Mouse (Mus musculus) forebrain, embryonic 12.5 days (tissue): ENCODE measurements around the gene Lmln. TPM values are rescaled to one million over a fixed set of nuclear protein-coding genes. Genes with fewer than 3 reads are reported as not detected.
"Not testable (repeated sequence)": the region's sequence is repeated elsewhere in the genome, so short reads cannot be mapped to it uniquely, and the experiment has no call there.

ENCODE experiments used
- ATAC-seq: fragments of 200-750 bp; cut with Nextera tagmentation; 2 replicates; pipeline ENCODE4 v1.8.0; 2017; ENCODE audit warnings: moderate TSS enrichment; ENCODE audit not compliant: low FRiP score
- H3K27ac ChIP-seq: fragments of 300-500 bp; sonication (generic); 2 replicates; pipeline ENCODE4 v1.5.1; 2016; ENCODE audit warnings: mild to moderate bottlenecking
- H3K27me3 ChIP-seq: fragments of 300-500 bp; sonication (generic); 2 replicates; pipeline ENCODE4 v1.6.1; 2016; ENCODE audit warnings: mild to moderate bottlenecking
- H3K36me3 ChIP-seq: fragments of 300-500 bp; sonication (generic); replicated peaks from 2 replicates; pipeline ENCODE4 v1.6.1; 2016; ENCODE audit warnings: mild to moderate bottlenecking
- H3K4me1 ChIP-seq: fragments of 300-500 bp; sonication (generic); 2 replicates; pipeline ENCODE4 v1.6.1; 2016
- H3K4me2 ChIP-seq: fragments of 300-500 bp; sonication (generic); 2 replicates; pipeline ENCODE4 v1.6.1; 2016; ENCODE audit warnings: mild to moderate bottlenecking, moderate library complexity
- H3K4me3 ChIP-seq: fragments of 300-500 bp; sonication (generic); replicated peaks from 2 replicates; pipeline ENCODE4 v1.5.1; 2016; ENCODE audit warnings: mild to moderate bottlenecking
- H3K9ac ChIP-seq: fragments of 300-500 bp; sonication (generic); 2 replicates; pipeline ENCODE4 v1.6.1; 2016; ENCODE audit warnings: mild to moderate bottlenecking
- H3K9me3 ChIP-seq: fragments of 300-500 bp; sonication (generic); 2 replicates; pipeline ENCODE4 v1.6.1; 2016
- WGBS: fragments of 180-500 bp; shearing (Covaris S2); methylation state at CpG from one replicate; pipeline ENCODE4 v1.1.7; 2016; 5-methylcytosine and 5-hydroxymethylcytosine counted together
- polyA plus RNA-seq: library from polyadenylated mRNA; unstranded; fragments of >200 nt; fragmentation: Nextera tagmentation; extraction: Ambion mirVana; gene quantifications from 2 replicates; pipeline ENCODE4 v1.2.1, GENCODE M21; 2016

Gene Lmln
- polyA plus RNA-seq, 1 experiment from 2014 or later = 4.4 TPM

GRCm38 (mm10) chr16:33150875-33151274 is 88.6 kb downstream of the Lmln start:
- H3K4me3 ChIP-seq, H3K27ac ChIP-seq, H3K4me2 ChIP-seq, H3K4me1 ChIP-seq, H3K9me3 ChIP-seq, H3K27me3 ChIP-seq, H3K9ac ChIP-seq, ATAC-seq, H3K36me3 ChIP-seq: not testable (repeated sequence)
- WGBS = 84% methylated on average over 9 of the region's 9 CpGs

- ATAC-seq = no peak
Observed at GRCm38 (mm10) chr16:33151558-33151957, 89.2 kb downstream of the Lmln start.

GRCm38 (mm10) chr16:33154992-33155391 is 92.7 kb downstream of the Lmln start:
- Histone ChIP-seq H3K27ac (no peak overlapping the region), H3K36me3 (no peaks in the 10 kb centered on the region), H3K9ac (no peak overlapping the region), H3K27me3 (no peaks in the 10 kb centered on the region), H3K9me3 (no peaks in the 10 kb centered on the region), H3K4me2 (no peak overlapping the region), H3K4me3 (no peak overlapping the region), H3K4me1 (no peaks in the 10 kb centered on the region)
- ATAC-seq = no peak
- 57% methylated on average over 4 of the region's 4 CpGs for WGBS

More at GRCm38 (mm10) chr16:33151558-33151957, 89.2 kb downstream of the Lmln start:
- Histone ChIP-seq H3K9me3 (no peaks in the 10 kb centered on the region), H3K27me3 (no peaks in the 10 kb centered on the region), H3K36me3 (no peaks in the 10 kb centered on the region), H3K9ac (no peak overlapping the region), H3K4me3 (no peak overlapping the region), H3K27ac (no peak overlapping the region), H3K4me2 (no peak overlapping the region), H3K4me1 (no peaks in the 10 kb centered on the region)
- WGBS = 80% methylated on average over 8 of the region's 8 CpGs

- Histone ChIP-seq H3K4me3 (no peak overlapping the region), H3K4me2 (no peak overlapping the region), H3K27ac (no peak overlapping the region), H3K9ac (no peak overlapping the region), H3K9me3 (no peaks in the 10 kb centered on the region), H3K27me3 (no peaks in the 10 kb centered on the region), H3K36me3 (no peaks in the 10 kb centered on the region), H3K4me1 (no peaks in the 10 kb centered on the region)
- ATAC-seq = no peak
- 85% methylated on average over 11 of the region's 11 CpGs for WGBS
Observed at GRCm38 (mm10) chr16:33158006-33158405, 95.7 kb downstream of the Lmln start.

GRCm38 (mm10) chr16:33158590-33159071 is 96.3 kb downstream of the Lmln start:
- H3K4me1 ChIP-seq = no peaks in the 10 kb centered on the region
- no peaks in the 10 kb centered on the region for H3K27me3 ChIP-seq
- no peaks in the 10 kb centered on the region for H3K36me3 ChIP-seq
- 92% methylated on average over 14 of the region's 14 CpGs for WGBS
- H3K9ac ChIP-seq = no peak overlapping the region
- no peak overlapping the region for H3K4me3 ChIP-seq
- H3K9me3 ChIP-seq = no peaks in the 10 kb centered on the region
- ATAC-seq = no peak
- no peak overlapping the region for H3K4me2 ChIP-seq
- no peak overlapping the region for H3K27ac ChIP-seq

- Histone ChIP-seq H3K9me3 (no peaks in the 10 kb centered on the region), H3K36me3 (no peaks in the 10 kb centered on the region), H3K27me3 (no peaks in the 10 kb centered on the region), H3K4me1 (no peaks in the 10 kb centered on the region), H3K4me2 (no peak overlapping the region), H3K9ac (no peak overlapping the region), H3K27ac (no peak overlapping the region), H3K4me3 (no peak overlapping the region)
- no peak for ATAC-seq
- WGBS = 100% methylated on average over 2 of the region's 2 CpGs
Observed at GRCm38 (mm10) chr16:33159363-33159762, 97.0 kb downstream of the Lmln start.

- H3K9me3 ChIP-seq = no peaks in the 10 kb centered on the region
- H3K36me3 ChIP-seq = no peaks in the 10 kb centered on the region
- H3K4me2 ChIP-seq = no peak overlapping the region
- H3K27me3 ChIP-seq = no peaks in the 10 kb centered on the region
- no peaks in the 10 kb centered on the region for H3K4me1 ChIP-seq
- H3K27ac ChIP-seq = no peak overlapping the region
- no peak for ATAC-seq
- no peak overlapping the region for H3K9ac ChIP-seq
- WGBS = 84% methylated on average over 13 of the region's 13 CpGs
- no peak overlapping the region for H3K4me3 ChIP-seq
Observed at GRCm38 (mm10) chr16:33163330-33164090, 101.2 kb downstream of the Lmln start.

GRCm38 (mm10) chr16:33166284-33166683 is 104.0 kb downstream of the Lmln start:
- H3K36me3 ChIP-seq, H3K4me3 ChIP-seq, H3K4me1 ChIP-seq, H3K4me2 ChIP-seq, H3K27me3 ChIP-seq, H3K9me3 ChIP-seq, H3K9ac ChIP-seq, ATAC-seq, H3K27ac ChIP-seq: not testable (repeated sequence)
- WGBS = 60% methylated on average over 6 of the region's 6 CpGs

- Histone ChIP-seq H3K9me3 (no peaks in the 10 kb centered on the region), H3K27me3 (no peaks in the 10 kb centered on the region), H3K9ac (no peak overlapping the region), H3K4me2 (no peak overlapping the region), H3K27ac (no peak overlapping the region), H3K36me3 (no peaks in the 10 kb centered on the region), H3K4me1 (peaks cover 3% of the 10 kb centered on the region; the same call in 1 of the 2 replicates), H3K4me3 (no peak overlapping the region)
- WGBS = 42% methylated on average over 5 of the region's 5 CpGs
- ATAC-seq = no peak
Observed at GRCm38 (mm10) chr16:33167537-33167936, 105.2 kb downstream of the Lmln start.

GRCm38 (mm10) chr16:33169471-33170034 is 107.2 kb downstream of the Lmln start:
- Histone ChIP-seq H3K4me2 (no peak overlapping the region), H3K36me3 (no peaks in the 10 kb centered on the region), H3K9ac (no peak overlapping the region), H3K9me3 (no peaks in the 10 kb centered on the region), H3K4me3 (no peak overlapping the region), H3K27ac (no peak overlapping the region), H3K27me3 (no peaks in the 10 kb centered on the region), H3K4me1 (peaks cover 3% of the 10 kb centered on the region; the same call in 1 of the 2 replicates)
- ATAC-seq = no peak
- 68% methylated on average over 8 of the region's 8 CpGs for WGBS

GRCm38 (mm10) chr16:33170716-33171587 is 108.6 kb downstream of the Lmln start:
- Histone ChIP-seq H3K27me3 (no peaks in the 10 kb centered on the region), H3K36me3 (no peaks in the 10 kb centered on the region), H3K9me3 (no peaks in the 10 kb centered on the region), H3K4me1 (peaks cover 3% of the 10 kb centered on the region; the same call in 1 of the 2 replicates), H3K27ac (no peak overlapping the region), H3K4me3 (no peak overlapping the region), H3K9ac (no peak overlapping the region), H3K4me2 (no peak overlapping the region)
- 75% methylated on average over 9 of the region's 9 CpGs for WGBS
- no peak for ATAC-seq

- Histone ChIP-seq H3K27me3 (no peaks in the 10 kb centered on the region), H3K4me2 (no peak overlapping the region), H3K4me1 (peaks cover 3% of the 10 kb centered on the region; the same call in 1 of the 2 replicates), H3K9me3 (no peaks in the 10 kb centered on the region), H3K9ac (no peak overlapping the region), H3K4me3 (no peak overlapping the region), H3K27ac (no peak overlapping the region), H3K36me3 (no peaks in the 10 kb centered on the region)
- no peak for ATAC-seq
- WGBS = 79% methylated on average over 6 of the region's 6 CpGs
Observed at GRCm38 (mm10) chr16:33171800-33172199, 109.5 kb downstream of the Lmln start.
